Mouse (Mus musculus): ENCODE measurements at regions not wholly inside any gene's neighbourhood (a gene's known extent, or its start where the extent isn't known, plus 50 kb on each side); places are given as distances from the start of the nearest gene placed in this dataset.
A peak's percentile ranks its signal among the peaks of the same experiment; 100 is the strongest.

- Histone ChIP-seq H3K9ac (replicated peaks; ENCODE audit: low read length) (peak overlapping the region; percentile 65), H3K27me3 (ENCODE audit: insufficient read depth, low read length) (no peaks in the 10 kb centered on the region), H3K4me3 (ENCODE audit: low read length) (peak overlapping the region; percentile 57), H3K27ac (ENCODE audit: low read length) (peak overlapping the region; percentile 80; the same call in 1 of the 2 replicates), H3K36me3 (ENCODE audit: insufficient read depth, low read length) (no peaks in the 10 kb centered on the region), H3K9me3 (ENCODE audit: low read length) (no peaks in the 10 kb centered on the region), H3K4me2 (replicated peaks; ENCODE audit: low read depth, low read length) (peak overlapping the region; percentile 87), H3K4me1 (ENCODE audit: insufficient read depth, low read length) (peaks cover 11% of the 10 kb centered on the region; the same call in 1 of the 2 replicates)
- ATAC-seq (ENCODE audit: low FRiP score, low TSS enrichment): peak; percentile 92
- WGBS: 6% methylated on average over 21 of the region's 21 CpGs
Measured at GRCm38 (mm10) chr16:50736151-50737047, 145.4 kb upstream of the Ccdc54 start.

GRCm38 (mm10) chr16:50733359-50733758 is 142.4 kb upstream of the Ccdc54 start:
- Histone ChIP-seq H3K9me3 (ENCODE audit: low read length) (no peaks in the 10 kb centered on the region), H3K36me3 (ENCODE audit: insufficient read depth, low read length) (no peaks in the 10 kb centered on the region), H3K27me3 (ENCODE audit: insufficient read depth, low read length) (no peaks in the 10 kb centered on the region), H3K4me1 (ENCODE audit: insufficient read depth, low read length) (peaks cover 16% of the 10 kb centered on the region; the same call in 1 of the 2 replicates), H3K4me2 (replicated peaks; ENCODE audit: low read depth, low read length) (no peak overlapping the region), H3K27ac (ENCODE audit: low read length) (no peak overlapping the region), H3K4me3 (ENCODE audit: low read length) (no peak overlapping the region), H3K9ac (replicated peaks; ENCODE audit: low read length) (no peak overlapping the region)
- 90% methylated on average over 3 of the region's 3 CpGs for WGBS
- ATAC-seq (ENCODE audit: low FRiP score, low TSS enrichment): no peak

- Histone ChIP-seq H3K9ac (replicated peaks; ENCODE audit: low read length) (peak overlapping the region; percentile 72), H3K27ac (ENCODE audit: low read length) (peak overlapping the region; percentile 13; the same call in 1 of the 2 replicates)
- under 1% methylated on average over 58 of the region's 58 CpGs for WGBS
Measured at GRCm38 (mm10) chr16:50732082-50733006, 141.4 kb upstream of the Ccdc54 start.

GRCm38 (mm10) chr16:50729341-50729740 is 138.4 kb upstream of the Ccdc54 start:
- no peak overlapping the region for H3K9ac ChIP-seq (replicated peaks; ENCODE audit: low read length)
- 59% methylated on average over 5 of the region's 5 CpGs for WGBS
- H3K9me3 ChIP-seq (ENCODE audit: low read length): no peaks in the 10 kb centered on the region
- H3K27ac ChIP-seq (ENCODE audit: low read length): no peak overlapping the region
- no peaks in the 10 kb centered on the region; the same call in 1 of the 2 replicates for H3K36me3 ChIP-seq (ENCODE audit: insufficient read depth, low read length)
- H3K4me2 ChIP-seq (replicated peaks; ENCODE audit: low read depth, low read length): no peak overlapping the region
- no peak overlapping the region for H3K4me3 ChIP-seq (ENCODE audit: low read length)
- H3K4me1 ChIP-seq (ENCODE audit: insufficient read depth, low read length): 0 out of 2 replicates have a peak, but pooled peaks cover 4% of the 10 kb centered on the region
- no peak for ATAC-seq (ENCODE audit: low FRiP score, low TSS enrichment)
- no peaks in the 10 kb centered on the region for H3K27me3 ChIP-seq (ENCODE audit: insufficient read depth, low read length)

More at GRCm38 (mm10) chr16:50732082-50733006, 141.4 kb upstream of the Ccdc54 start:
- no peaks in the 10 kb centered on the region for H3K27me3 ChIP-seq (ENCODE audit: insufficient read depth, low read length)
- H3K9me3 ChIP-seq (ENCODE audit: low read length): no peaks in the 10 kb centered on the region
- peak overlapping the region; percentile 84 for H3K4me2 ChIP-seq (replicated peaks; ENCODE audit: low read depth, low read length)
- H3K4me1 ChIP-seq (ENCODE audit: insufficient read depth, low read length): peaks cover 12% of the 10 kb centered on the region; the same call in 1 of the 2 replicates
- ATAC-seq (ENCODE audit: low FRiP score, low TSS enrichment): peak; percentile 96
- no peaks in the 10 kb centered on the region for H3K36me3 ChIP-seq (ENCODE audit: insufficient read depth, low read length)
- H3K4me3 ChIP-seq (ENCODE audit: low read length): peak overlapping the region; percentile 72

GRCm38 (mm10) chr16:50723144-50723543 is 132.2 kb upstream of the Ccdc54 start:
- Histone ChIP-seq H3K4me2 (replicated peaks; ENCODE audit: low read depth, low read length) (no peak overlapping the region), H3K27ac (ENCODE audit: low read length) (no peak overlapping the region), H3K27me3 (ENCODE audit: insufficient read depth, low read length) (no peaks in the 10 kb centered on the region), H3K36me3 (ENCODE audit: insufficient read depth, low read length) (peaks cover 4% of the 10 kb centered on the region), H3K4me3 (ENCODE audit: low read length) (no peak overlapping the region), H3K9ac (replicated peaks; ENCODE audit: low read length) (no peak overlapping the region), H3K9me3 (ENCODE audit: low read length) (no peaks in the 10 kb centered on the region), H3K4me1 (ENCODE audit: insufficient read depth, low read length) (no peaks in the 10 kb centered on the region)
- no peak for ATAC-seq (ENCODE audit: low FRiP score, low TSS enrichment)
- 54% methylated on average over 6 of the region's 6 CpGs for WGBS

GRCm38 (mm10) chr16:50717306-50718017 is 126.5 kb upstream of the Ccdc54 start:
- Histone ChIP-seq H3K27me3 (ENCODE audit: insufficient read depth, low read length) (no peaks in the 10 kb centered on the region), H3K4me3 (ENCODE audit: low read length) (no peak overlapping the region), H3K4me2 (replicated peaks; ENCODE audit: low read depth, low read length) (no peak overlapping the region), H3K9ac (replicated peaks; ENCODE audit: low read length) (no peak overlapping the region), H3K9me3 (ENCODE audit: low read length) (no peaks in the 10 kb centered on the region), H3K27ac (ENCODE audit: low read length) (no peak overlapping the region), H3K4me1 (ENCODE audit: insufficient read depth, low read length) (no peaks in the 10 kb centered on the region), H3K36me3 (ENCODE audit: insufficient read depth, low read length) (no peaks in the 10 kb centered on the region)
- WGBS: 66% methylated on average over 10 of the region's 10 CpGs
- ATAC-seq (ENCODE audit: low FRiP score, low TSS enrichment): peak; percentile 57; the same call in 1 of the 2 replicates

- Histone ChIP-seq H3K4me3 (ENCODE audit: low read length) (no peak overlapping the region), H3K36me3 (ENCODE audit: insufficient read depth, low read length) (no peaks in the 10 kb centered on the region), H3K27ac (ENCODE audit: low read length) (no peak overlapping the region), H3K4me1 (ENCODE audit: insufficient read depth, low read length) (no peaks in the 10 kb centered on the region), H3K4me2 (replicated peaks; ENCODE audit: low read depth, low read length) (no peak overlapping the region), H3K9me3 (ENCODE audit: low read length) (no peaks in the 10 kb centered on the region), H3K9ac (replicated peaks; ENCODE audit: low read length) (no peak overlapping the region), H3K27me3 (ENCODE audit: insufficient read depth, low read length) (no peaks in the 10 kb centered on the region)
- 22% methylated on average over 6 of the region's 6 CpGs for WGBS
- no peak for ATAC-seq (ENCODE audit: low FRiP score, low TSS enrichment)
Measured at GRCm38 (mm10) chr16:50709727-50710126, 118.8 kb upstream of the Ccdc54 start.

- Histone ChIP-seq H3K27me3 (ENCODE audit: insufficient read depth, low read length) (no peaks in the 10 kb centered on the region), H3K4me3 (ENCODE audit: low read length) (no peak overlapping the region), H3K4me2 (replicated peaks; ENCODE audit: low read depth, low read length) (no peak overlapping the region), H3K9me3 (ENCODE audit: low read length) (no peaks in the 10 kb centered on the region), H3K27ac (ENCODE audit: low read length) (no peak overlapping the region), H3K36me3 (ENCODE audit: insufficient read depth, low read length) (no peaks in the 10 kb centered on the region), H3K9ac (replicated peaks; ENCODE audit: low read length) (no peak overlapping the region), H3K4me1 (ENCODE audit: insufficient read depth, low read length) (no peaks in the 10 kb centered on the region)
- ATAC-seq (ENCODE audit: low FRiP score, low TSS enrichment): no peak
- 87% methylated on average over 2 of the region's 2 CpGs for WGBS
Measured at GRCm38 (mm10) chr16:50707906-50708305, 117.0 kb upstream of the Ccdc54 start.

GRCm38 (mm10) chr16:50705921-50706320 is 115.0 kb upstream of the Ccdc54 start:
- no peak for ATAC-seq (ENCODE audit: low FRiP score, low TSS enrichment)
- no peak overlapping the region for H3K27ac ChIP-seq (ENCODE audit: low read length)
- H3K4me2 ChIP-seq (replicated peaks; ENCODE audit: low read depth, low read length): no peak overlapping the region
- H3K9ac ChIP-seq (replicated peaks; ENCODE audit: low read length): no peak overlapping the region
- WGBS: 70% methylated on average over 4 of the region's 4 CpGs
- H3K27me3 ChIP-seq (ENCODE audit: insufficient read depth, low read length): no peaks in the 10 kb centered on the region
- H3K4me1 ChIP-seq (ENCODE audit: insufficient read depth, low read length): peaks cover 7% of the 10 kb centered on the region
- no peaks in the 10 kb centered on the region for H3K36me3 ChIP-seq (ENCODE audit: insufficient read depth, low read length)
- H3K9me3 ChIP-seq (ENCODE audit: low read length): no peaks in the 10 kb centered on the region
- no peak overlapping the region for H3K4me3 ChIP-seq (ENCODE audit: low read length)
